Mouse (Mus musculus): ENCODE results near the gene Trp53bp2.

The Trp53bp2 gene

GRCm38 (mm10) chr1:182408243-182408642 lies 729 bp upstream of the Trp53bp2 start:
- DNase-seq (ENCODE audit: low spot score in 2 of 2), result no peak

GRCm38 (mm10) chr1:182409401-182410173 lies 615 bp downstream of the Trp53bp2 start:
- peak; percentile 12 to 35 for DNase-seq (ENCODE audit: low spot score in 2 of 2)

GRCm38 (mm10) chr1:182412586-182413270 lies 3.8 kb downstream of the Trp53bp2 start:
- no peak for DNase-seq (ENCODE audit: low spot score in 2 of 2)

- no peak for DNase-seq (ENCODE audit: low spot score in 2 of 2)
These were observed 10.5 kb downstream of the Trp53bp2 start for GRCm38 (mm10) chr1:182419481-182419880.

- no peak for DNase-seq (ENCODE audit: low spot score in 2 of 2)
These were observed 15.3 kb downstream of the Trp53bp2 start for GRCm38 (mm10) chr1:182424274-182424673.

- DNase-seq (ENCODE audit: low spot score in 2 of 2), result no peak
These were observed 16.2 kb downstream of the Trp53bp2 start for GRCm38 (mm10) chr1:182425176-182425575.

- DNase-seq (ENCODE audit: low spot score in 2 of 2), result no peak
These were observed 17.5 kb downstream of the Trp53bp2 start for GRCm38 (mm10) chr1:182426444-182426843.

- no peak for DNase-seq (ENCODE audit: low spot score in 2 of 2)
These were observed 18.5 kb downstream of the Trp53bp2 start for GRCm38 (mm10) chr1:182427426-182427825.

- no peak for DNase-seq (ENCODE audit: low spot score in 2 of 2)
These were observed 20.9 kb downstream of the Trp53bp2 start for GRCm38 (mm10) chr1:182429826-182430225.

GRCm38 (mm10) chr1:182430676-182431075 lies 21.7 kb downstream of the Trp53bp2 start:
- DNase-seq (ENCODE audit: low spot score in 2 of 2), result no peak

GRCm38 (mm10) chr1:182432059-182432458 lies 23.1 kb downstream of the Trp53bp2 start:
- no peak for DNase-seq (ENCODE audit: low spot score in 2 of 2)

GRCm38 (mm10) chr1:182436746-182437145 lies 27.8 kb downstream of the Trp53bp2 start:
- no peak for DNase-seq (ENCODE audit: low spot score in 2 of 2)

GRCm38 (mm10) chr1:182439546-182440222 lies 30.7 kb downstream of the Trp53bp2 start:
- DNase-seq (ENCODE audit: low spot score in 2 of 2), result no peak

- DNase-seq (ENCODE audit: low spot score in 2 of 2), result no peak
These were observed 33.0 kb downstream of the Trp53bp2 start for GRCm38 (mm10) chr1:182441791-182442473.

GRCm38 (mm10) chr1:182444116-182444515 lies 35.1 kb downstream of the Trp53bp2 start:
- no peak for DNase-seq (ENCODE audit: low spot score in 2 of 2)

- no peak for DNase-seq (ENCODE audit: low spot score in 2 of 2)
These were observed 39.5 kb downstream of the Trp53bp2 start for GRCm38 (mm10) chr1:182448276-182449035.

GRCm38 (mm10) chr1:182452473-182452872 lies 43.5 kb downstream of the Trp53bp2 start:
- DNase-seq (ENCODE audit: low spot score in 2 of 2), result no peak

- no peak for DNase-seq (ENCODE audit: low spot score in 2 of 2)
These were observed 46.1 kb downstream of the Trp53bp2 start for GRCm38 (mm10) chr1:182455080-182455479.

- DNase-seq (ENCODE audit: low spot score in 2 of 2), result no peak
These were observed 49.6 kb downstream of the Trp53bp2 start for GRCm38 (mm10) chr1:182458556-182458955.

GRCm38 (mm10) chr1:182459436-182459835 lies 50.5 kb downstream of the Trp53bp2 start:
- no peak for DNase-seq (ENCODE audit: low spot score in 2 of 2)
